Mouse (Mus musculus) stomach, embryonic 15.5 days (tissue): ENCODE results near the gene Cep170b. TPM values are rescaled to one million over a fixed set of nuclear protein-coding genes. Genes with fewer than 3 reads are reported as not detected.

Experiments
- ATAC-seq: fragments of 200-750 bp; cut with Nextera tagmentation; 2 replicates; pipeline ENCODE4 v1.8.0; 2017; ENCODE audit warnings: low read depth, moderate number of reproducible peaks, moderate TSS enrichment; ENCODE audit not compliant: insufficient read depth, low FRiP score
- H3K27ac ChIP-seq: fragments of 300-500 bp; sonication (generic); 2 replicates; pipeline ENCODE4 v1.5.1; 2015; ENCODE audit warnings: mild to moderate bottlenecking, inconsistent platforms
- H3K27me3 ChIP-seq: fragments of 300-500 bp; sonication (generic); replicated peaks from 2 replicates; pipeline ENCODE4 v1.6.1; 2015; ENCODE audit warnings: inconsistent platforms
- H3K36me3 ChIP-seq: fragments of 300-500 bp; sonication (generic); 2 replicates; pipeline ENCODE4 v1.6.1; 2015; ENCODE audit warnings: inconsistent platforms
- H3K4me1 ChIP-seq: fragments of 300-500 bp; sonication (generic); 2 replicates; pipeline ENCODE4 v1.6.1; 2015; ENCODE audit warnings: inconsistent platforms
- H3K4me2 ChIP-seq: fragments of 300-500 bp; sonication (generic); 2 replicates; pipeline ENCODE4 v1.6.1; 2015; ENCODE audit warnings: mild to moderate bottlenecking, inconsistent platforms
- H3K4me3 ChIP-seq: fragments of 300-500 bp; sonication (generic); replicated peaks from 2 replicates; pipeline ENCODE4 v1.5.1; 2015; ENCODE audit warnings: inconsistent platforms
- H3K9ac ChIP-seq: fragments of 300-500 bp; sonication (generic); 2 replicates; pipeline ENCODE4 v1.6.1; 2015; ENCODE audit warnings: inconsistent platforms
- H3K9me3 ChIP-seq: fragments of 300-500 bp; sonication (generic); 2 replicates; pipeline ENCODE4 v1.6.1; 2016; ENCODE audit warnings: inconsistent platforms
- WGBS: fragments of 180-500 bp; shearing (Covaris S2); methylation state at CpG from one replicate; pipeline ENCODE4 v1.1.7; 2015; 5-methylcytosine and 5-hydroxymethylcytosine counted together
- polyA plus RNA-seq: library from polyadenylated mRNA; unstranded; fragments of >200 nt; fragmentation: Nextera tagmentation; extraction: Ambion mirVana; gene quantifications from 2 replicates; pipeline ENCODE4 v1.2.1, GENCODE M21; 2015

The Cep170b gene
- polyA plus RNA-seq, 1 experiment from 2014 or later = 24.3 TPM

GRCm38 (mm10) chr12:112679027-112679996, 40.9 kb upstream of the Cep170b start:
- Histone ChIP-seq H3K9ac (peak overlapping the region; percentile 59), H3K4me2 (peak overlapping the region; percentile 92), H3K9me3 (no peaks in the 10 kb centered on the region), H3K27me3 (peaks cover 9% of the 10 kb centered on the region; the same call in 1 of the 2 replicates), H3K4me3 (peak overlapping the region; percentile 65), H3K27ac (peak overlapping the region; percentile 96), H3K36me3 (no peaks in the 10 kb centered on the region), H3K4me1 (peaks cover 47% of the 10 kb centered on the region)
- 5% methylated on average over 78 of the region's 87 CpGs for WGBS
- ATAC-seq = peak; percentile 71

GRCm38 (mm10) chr12:112683351-112683750, 36.9 kb upstream of the Cep170b start:
- Histone ChIP-seq H3K4me2 (no peak overlapping the region), H3K27ac (no peak overlapping the region), H3K36me3 (0 out of 2 replicates have a peak, but pooled peaks cover 3% of the 10 kb centered on the region), H3K27me3 (peaks cover 9% of the 10 kb centered on the region; the same call in 1 of the 2 replicates), H3K9me3 (no peaks in the 10 kb centered on the region), H3K4me3 (no peak overlapping the region), H3K9ac (no peak overlapping the region), H3K4me1 (peaks cover 13% of the 10 kb centered on the region)
- 54% methylated on average over 7 of the region's 7 CpGs for WGBS
- no peak for ATAC-seq

DNA sequence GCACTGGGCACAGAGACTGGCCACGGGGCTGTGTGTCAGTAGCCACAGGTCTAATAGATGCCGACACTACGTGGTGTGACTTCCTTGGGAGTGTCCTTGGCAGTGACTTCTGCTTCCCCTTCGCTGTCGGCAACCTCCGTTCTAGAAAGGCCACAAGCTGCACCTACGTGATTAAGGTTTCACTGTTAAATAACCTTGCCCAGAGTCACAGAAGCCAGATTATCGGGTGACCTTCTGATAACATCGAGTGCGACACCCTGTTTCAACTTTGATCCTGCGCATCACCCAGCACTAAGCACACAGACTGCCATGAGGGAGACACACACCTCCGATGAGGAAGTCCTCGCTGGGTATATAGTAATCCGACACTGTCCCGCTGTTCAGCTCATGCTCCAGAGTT, 31.8 kb upstream of the Cep170b start:
- Histone ChIP-seq H3K36me3 (0 out of 2 replicates have a peak, but pooled peaks cover 3% of the 10 kb centered on the region), H3K27ac (no peak overlapping the region), H3K9me3 (no peaks in the 10 kb centered on the region), H3K9ac (no peak overlapping the region), H3K4me3 (no peak overlapping the region), H3K4me1 (peaks cover 13% of the 10 kb centered on the region), H3K27me3 (no peaks in the 10 kb centered on the region), H3K4me2 (no peak overlapping the region)
- no peak for ATAC-seq
- WGBS = 43% methylated on average over 15 of the region's 15 CpGs

DNA sequence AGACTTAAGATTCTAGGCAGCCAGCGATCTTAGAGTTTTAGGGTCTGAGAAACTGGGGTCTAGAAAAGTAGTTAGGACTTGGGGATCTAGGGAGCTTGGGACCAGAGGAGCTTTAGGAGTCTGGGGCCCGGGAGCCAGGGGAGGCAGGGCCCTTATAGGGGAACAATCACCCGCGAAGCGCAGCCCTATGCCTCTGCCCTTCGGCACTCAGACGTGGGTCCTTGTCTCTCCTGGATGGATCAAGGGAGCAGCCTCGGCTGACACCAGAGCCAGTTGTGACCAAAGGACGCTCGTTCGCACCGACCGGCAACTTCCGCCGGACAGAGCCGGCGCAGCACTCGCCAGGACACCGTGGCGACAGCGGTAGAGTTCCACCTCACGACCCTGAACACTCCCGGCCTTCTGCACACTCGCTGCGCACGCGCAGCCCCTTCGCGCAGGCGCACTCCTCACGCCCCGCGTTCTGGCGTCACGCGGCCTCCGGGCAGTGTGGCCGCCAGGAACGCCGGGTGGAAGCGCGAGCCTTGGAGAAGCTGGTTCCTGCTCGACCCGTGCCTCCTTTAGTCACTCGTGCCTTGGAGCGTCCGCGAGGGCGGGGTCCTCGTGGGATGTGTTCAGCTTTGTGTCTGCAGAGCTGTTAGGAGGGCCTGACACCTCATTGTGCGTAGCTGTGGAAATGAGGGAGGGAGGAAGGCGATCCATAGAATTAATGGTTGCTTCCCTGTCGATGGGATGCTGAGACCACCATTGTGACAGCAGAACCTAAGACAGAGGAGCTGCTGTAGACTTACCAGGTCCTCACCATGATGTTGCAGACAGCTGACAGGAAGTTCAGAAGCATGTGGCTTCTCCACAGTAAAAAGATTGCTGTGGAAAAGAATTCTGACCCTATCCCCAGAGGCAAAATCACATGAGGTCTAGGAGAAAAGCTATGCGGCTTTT, 26.8 kb upstream of the Cep170b start:
- Histone ChIP-seq H3K9ac (peak overlapping the region; percentile 93), H3K27ac (peak overlapping the region; percentile 79), H3K27me3 (0 out of 2 replicates have a peak, but pooled peaks cover 3% of the 10 kb centered on the region), H3K4me1 (peaks cover 13% of the 10 kb centered on the region), H3K36me3 (no peaks in the 10 kb centered on the region), H3K4me2 (peak overlapping the region; percentile 89), H3K4me3 (peak overlapping the region; percentile 82), H3K9me3 (no peaks in the 10 kb centered on the region)
- peak; percentile 95 for ATAC-seq
- 2% methylated on average over 54 of the region's 54 CpGs for WGBS

GRCm38 (mm10) chr12:112694127-112694475, 26.2 kb upstream of the Cep170b start:
- H3K9me3 ChIP-seq = no peaks in the 10 kb centered on the region
- peak overlapping the region; percentile 93; the same call in 1 of the 2 replicates for H3K9ac ChIP-seq
- H3K4me2 ChIP-seq = peak overlapping the region; percentile 89
- no peak for ATAC-seq
- H3K27me3 ChIP-seq = 0 out of 2 replicates have a peak, but pooled peaks cover 3% of the 10 kb centered on the region
- H3K4me3 ChIP-seq = peak overlapping the region; percentile 82; the same call in 1 of the 2 replicates
- 83% methylated on average over 10 of the region's 10 CpGs for WGBS
- H3K36me3 ChIP-seq = no peaks in the 10 kb centered on the region
- H3K27ac ChIP-seq = peak overlapping the region; percentile 79; the same call in 1 of the 2 replicates
- peaks cover 13% of the 10 kb centered on the region for H3K4me1 ChIP-seq

- ATAC-seq = no peak
- 0 out of 2 replicates have a peak, but pooled peaks cover 3% of the 10 kb centered on the region for H3K27me3 ChIP-seq
- no peak overlapping the region for H3K27ac ChIP-seq
- no peaks in the 10 kb centered on the region for H3K36me3 ChIP-seq
- 73% methylated on average over 3 of the region's 3 CpGs for WGBS
- no peak overlapping the region for H3K4me2 ChIP-seq
- no peak overlapping the region for H3K9ac ChIP-seq
- peaks cover 22% of the 10 kb centered on the region for H3K4me1 ChIP-seq
- H3K4me3 ChIP-seq = no peak overlapping the region
- H3K9me3 ChIP-seq = no peaks in the 10 kb centered on the region
Observed at GRCm38 (mm10) chr12:112696806-112697425, 23.3 kb upstream of the Cep170b start.

DNA sequence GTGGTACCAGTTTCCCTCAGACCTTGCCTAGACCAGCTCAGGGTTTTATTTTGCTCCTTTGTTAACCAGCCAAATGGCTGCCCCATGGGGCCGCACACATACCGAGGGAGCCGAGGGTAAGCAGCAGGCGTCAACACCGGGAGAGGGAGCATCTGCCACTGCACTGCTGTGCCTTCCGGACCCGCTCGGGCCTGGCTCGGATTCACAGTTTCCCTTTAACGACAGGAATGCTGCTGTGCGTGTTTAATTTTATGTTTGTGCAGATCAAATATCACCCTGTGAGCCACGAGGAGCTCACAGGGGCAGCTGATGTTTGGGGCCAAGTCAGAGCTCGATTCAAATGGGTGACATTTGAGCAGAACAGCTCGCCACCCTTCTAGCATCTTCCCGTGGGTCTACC, 19.7 kb upstream of the Cep170b start:
- Histone ChIP-seq H3K4me1 (peaks cover 8% of the 10 kb centered on the region), H3K27me3 (0 out of 2 replicates have a peak, but pooled peaks cover 3% of the 10 kb centered on the region)

GRCm38 (mm10) chr12:112702374-112703320, 17.6 kb upstream of the Cep170b start:
- H3K27ac ChIP-seq = no peak overlapping the region
- H3K27me3 ChIP-seq = no peaks in the 10 kb centered on the region
- WGBS = 56% methylated on average over 6 of the region's 6 CpGs
- no peak overlapping the region for H3K4me3 ChIP-seq
- no peaks in the 10 kb centered on the region for H3K36me3 ChIP-seq
- peaks cover 18% of the 10 kb centered on the region for H3K4me1 ChIP-seq
- ATAC-seq = no peak
- no peak overlapping the region for H3K9ac ChIP-seq
- H3K9me3 ChIP-seq = no peaks in the 10 kb centered on the region
- no peak overlapping the region for H3K4me2 ChIP-seq

More for the DNA sequence above, 19.7 kb upstream of the Cep170b start:
- H3K9ac ChIP-seq = no peak overlapping the region
- ATAC-seq = no peak
- H3K4me3 ChIP-seq = peak overlapping the region; percentile 13; the same call in 1 of the 2 replicates
- H3K36me3 ChIP-seq = no peaks in the 10 kb centered on the region
- peak overlapping the region; percentile 22; the same call in 1 of the 2 replicates for H3K4me2 ChIP-seq
- H3K9me3 ChIP-seq = no peaks in the 10 kb centered on the region
- 7% methylated on average over 15 of the region's 15 CpGs for WGBS
- H3K27ac ChIP-seq = no peak overlapping the region

DNA sequence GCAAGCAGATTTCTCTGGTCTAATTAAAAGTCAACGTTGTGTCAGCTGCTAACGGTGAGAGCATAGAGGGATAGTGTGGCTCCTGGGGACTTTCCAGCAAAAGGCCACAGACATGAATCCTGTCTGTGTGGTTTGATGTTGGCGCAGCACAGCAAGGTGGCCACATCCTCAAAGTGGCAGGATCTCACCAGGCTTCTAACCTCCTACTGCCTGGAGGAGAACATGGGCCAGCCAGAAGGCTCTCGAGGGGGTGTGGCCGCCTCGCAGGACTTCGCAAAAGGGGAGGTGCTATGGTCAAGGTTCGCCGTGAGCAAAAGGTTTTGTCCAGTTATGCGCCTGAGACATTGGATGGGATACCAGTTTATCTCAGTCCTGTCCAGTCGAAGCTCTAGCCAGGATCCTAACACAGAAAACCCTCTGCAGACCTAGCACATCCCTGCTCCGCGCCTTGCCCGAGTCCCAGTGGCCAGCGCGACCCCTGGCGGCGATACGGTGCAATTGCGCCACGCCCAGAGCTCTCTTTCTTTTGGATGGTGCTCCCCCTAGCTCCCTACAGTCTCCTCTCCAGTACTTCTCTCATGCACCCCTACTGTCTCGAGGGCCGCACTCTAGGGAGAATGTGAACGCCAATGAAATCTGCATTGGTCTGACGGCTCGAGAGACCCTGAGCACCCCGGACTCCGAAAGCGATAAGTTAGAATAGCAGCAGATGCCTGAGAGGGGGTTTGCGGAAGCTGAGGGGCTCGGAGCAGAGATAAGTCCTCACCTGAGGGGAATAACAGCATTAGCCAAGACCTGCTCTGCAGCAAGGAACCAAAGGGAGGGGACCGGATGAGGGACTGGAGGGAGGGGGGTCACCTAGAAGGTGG, 13.3 kb upstream of the Cep170b start:
- ATAC-seq = peak; percentile 85
- H3K36me3 ChIP-seq = no peaks in the 10 kb centered on the region
- no peak overlapping the region for H3K9ac ChIP-seq
- H3K27me3 ChIP-seq = no peaks in the 10 kb centered on the region
- peaks cover 10% of the 10 kb centered on the region; the same call in 1 of the 2 replicates for H3K4me1 ChIP-seq
- no peak overlapping the region for H3K27ac ChIP-seq
- H3K4me3 ChIP-seq = peak overlapping the region; percentile 24
- peak overlapping the region; percentile 52 for H3K4me2 ChIP-seq
- WGBS = 12% methylated on average over 32 of the region's 32 CpGs
- no peaks in the 10 kb centered on the region for H3K9me3 ChIP-seq

GRCm38 (mm10) chr12:112707573-112707869, 12.7 kb upstream of the Cep170b start:
- Histone ChIP-seq H3K4me3 (no peak overlapping the region), H3K27me3 (no peaks in the 10 kb centered on the region), H3K9ac (no peak overlapping the region), H3K4me2 (peak overlapping the region; percentile 52; the same call in 1 of the 2 replicates), H3K4me1 (peaks cover 10% of the 10 kb centered on the region; the same call in 1 of the 2 replicates), H3K9me3 (no peaks in the 10 kb centered on the region), H3K36me3 (no peaks in the 10 kb centered on the region), H3K27ac (no peak overlapping the region)
- 0 out of 2 replicates have a peak, but pooled peaks have one; percentile 16 for ATAC-seq
- 17% methylated on average over 8 of the region's 8 CpGs for WGBS
